11 mouse cellular contexts compared by ENCODE assay signal in the genomic region with DNA sequence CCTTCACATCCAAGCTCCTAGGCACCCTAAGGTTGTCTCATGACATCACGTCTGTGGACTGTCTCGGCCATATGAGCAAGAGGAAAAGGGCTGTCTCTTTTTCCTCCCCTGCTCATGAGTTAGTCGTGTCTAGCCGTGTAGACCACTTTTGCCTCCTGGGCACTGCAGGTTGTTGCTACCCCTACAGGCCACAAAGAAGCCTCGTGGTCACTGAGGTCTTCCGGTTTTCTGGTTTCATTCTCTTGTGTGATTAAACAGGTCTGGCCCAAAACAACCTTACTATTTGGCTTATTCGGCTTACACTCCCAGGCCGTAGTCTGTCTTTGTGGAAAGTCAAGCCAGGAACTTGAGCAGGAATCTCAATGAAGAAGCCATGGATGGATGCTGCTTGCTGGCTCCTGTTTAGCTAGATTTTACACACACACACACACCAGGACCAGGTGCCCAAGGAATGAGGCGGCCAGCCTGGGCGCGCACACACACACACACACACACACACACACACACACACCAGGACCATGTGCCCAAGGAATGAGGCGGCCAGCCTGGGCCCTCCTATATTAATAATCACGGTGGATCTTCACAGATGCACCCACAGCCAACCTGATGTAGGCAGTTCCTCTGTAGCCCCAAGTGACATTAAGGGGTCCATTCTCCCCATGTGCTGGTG. TPM values are rescaled to one million over a fixed set of nuclear protein-coding genes. Genes with fewer than 3 reads are reported as not detected.
A peak's percentile ranks its signal among the peaks of the same experiment; 100 is the strongest.
DNase-seq lines count a peak whose midpoint lies in the region; ATAC-seq and TF ChIP-seq lines count a peak whose summit lies in the region.
"Had no signal": no experiment of that assay in that cellular context is flagged by ENCODE, and none has a peak within 500 bp of the region (broad histone marks: within the 10 kb centered on the region; RNA-seq: fewer than 3 reads in every experiment).

No protein-coding gene starts in this region.

- no peaks in the 10 kb centered on the region for H3K27me3 ChIP-seq in heart, embryonic 12.5 days (replicated peaks)
- no peaks in the 10 kb centered on the region for H3K27me3 ChIP-seq in midbrain, embryonic 10.5 days (ENCODE audit: low read depth, poor library complexity, severe bottlenecking)
- no peaks in the 10 kb centered on the region for H3K27me3 ChIP-seq in midbrain, embryonic 14.5 days (ENCODE audit: control insufficient read depth, insufficient read depth, low read length)
- no peaks in the 10 kb centered on the region for H3K27me3 ChIP-seq in cerebellum, adult 2 months (ENCODE audit: control insufficient read depth, insufficient read depth, low read length)

- H3K4me2 ChIP-seq in heart, embryonic 12.5 days = no peak overlapping the region
- H3K4me2 ChIP-seq in midbrain, embryonic 14.5 days (ENCODE audit: low read length) = no peak overlapping the region

- no peak for TF ChIP-seq CTCF in embryonic fibroblast, embryonic 13.5 days (IDR thresholded peaks at IDR 0.05; ENCODE audit: borderline replicate concordance, insufficient read depth, low read length)
- TF ChIP-seq CTCF in cerebellum, adult 2 months (IDR thresholded peaks at IDR 0.05; ENCODE audit: borderline replicate concordance, insufficient read depth, low read depth, low read length) = no peak

- H3K4me1 ChIP-seq in heart, embryonic 12.5 days (replicated peaks) = peaks cover 85% of the 10 kb centered on the region
- peaks cover 99% of the 10 kb centered on the region for H3K4me1 ChIP-seq in midbrain, embryonic 10.5 days
- H3K4me1 ChIP-seq in midbrain, embryonic 14.5 days (ENCODE audit: control insufficient read depth, insufficient read depth, low read length) = peaks cover 65% of the 10 kb centered on the region
- peaks cover 50% of the 10 kb centered on the region for H3K4me1 ChIP-seq in embryonic fibroblast, embryonic 13.5 days (ENCODE audit: control insufficient read depth, insufficient read depth, low read length)
- peaks cover 61% of the 10 kb centered on the region for H3K4me1 ChIP-seq in cerebellum, adult 2 months (ENCODE audit: control insufficient read depth, insufficient read depth, low read length)

- H3K9ac ChIP-seq in heart, embryonic 12.5 days = no peak overlapping the region
- H3K9ac ChIP-seq in midbrain, embryonic 14.5 days (replicated peaks; ENCODE audit: low read length) = no peak overlapping the region; the same call in 1 of the 2 replicates

- no peaks in the 10 kb centered on the region for H3K9me3 ChIP-seq in heart, embryonic 12.5 days (replicated peaks)
- H3K9me3 ChIP-seq in midbrain, embryonic 10.5 days (replicated peaks) = no peaks in the 10 kb centered on the region
- H3K9me3 ChIP-seq in midbrain, embryonic 14.5 days (ENCODE audit: control insufficient read depth, low read length) = no peaks in the 10 kb centered on the region

- TF ChIP-seq POLR2A in embryonic fibroblast, embryonic 13.5 days (IDR thresholded peaks at IDR 0.05; ENCODE audit: low read depth, low read length) = no peak; the same call in 1 of the 2 replicates
- no peak for TF ChIP-seq POLR2A in cerebellum, adult 2 months (IDR thresholded peaks at IDR 0.05; ENCODE audit: borderline replicate concordance, insufficient read depth, low read length)

- no peak overlapping the region for H3K4me3 ChIP-seq in heart, embryonic 12.5 days
- peak overlapping the region; percentile 23; the same call in 1 of the 2 replicates for H3K4me3 ChIP-seq in midbrain, embryonic 10.5 days
- H3K4me3 ChIP-seq in midbrain, embryonic 14.5 days (replicated peaks; ENCODE audit: low read depth, low read length) = no peak overlapping the region
- H3K4me3 ChIP-seq in embryonic fibroblast, embryonic 13.5 days (ENCODE audit: insufficient read depth, low read length) = no peak overlapping the region
- no peak overlapping the region for H3K4me3 ChIP-seq in cerebellum, adult 2 months (replicated peaks; ENCODE audit: insufficient read depth, low read depth, low read length)
- H3K4me3 ChIP-seq: erythroblast, embryonic 14.5 days had no signal

- 0 out of 2 replicates have a peak overlapping the region, but pooled peaks have one; percentile 8 for H3K27ac ChIP-seq in heart, embryonic 12.5 days (ENCODE audit: poor library complexity, severe bottlenecking)
- peak overlapping the region; percentile 76 for H3K27ac ChIP-seq in midbrain, embryonic 10.5 days (replicated peaks)
- H3K27ac ChIP-seq in midbrain, embryonic 14.5 days (replicated peaks; ENCODE audit: low read depth, low read length) = no peak overlapping the region
- peak overlapping the region; percentile 81 for H3K27ac ChIP-seq in embryonic fibroblast, embryonic 13.5 days (ENCODE audit: insufficient read depth, low read length)
- H3K27ac ChIP-seq in cerebellum, adult 2 months (ENCODE audit: insufficient read depth, low read length) = no peak overlapping the region

- intact Hi-C loops in heart, postnatal 25 days (cut with DNase I) = loop anchor here (2.0 kb wide), 1 partner anchor 13 kb away; no protein-coding TSS in a partner anchor

- no peak for ATAC-seq in heart, embryonic 12.5 days (ENCODE audit: insufficient number of reproducible peaks, low FRiP score)
- no peak for ATAC-seq in midbrain, embryonic 14.5 days (ENCODE audit: low FRiP score, low TSS enrichment)
- no peak for ATAC-seq in CD4-positive, CD25-positive, alpha-beta regulatory T cell, adult 4 months

- DNase-seq in heart, postnatal 25 days (ENCODE audit: low spot score) = no peak
- no peak for DNase-seq in midbrain, embryonic 10.5 days (ENCODE audit: low spot score)
- no peak for DNase-seq in midbrain, embryonic 14.5 days
- DNase-seq in natural killer cell, adult 2 months (ENCODE audit: low spot score in 2 of 2) = peak; percentile 54 to 79
- no peak for DNase-seq in cerebellum, adult 2 months
- DNase-seq: kidney, postnatal 14 days; lung, postnatal 14 days had no signal

- H3K36me3 ChIP-seq in heart, embryonic 12.5 days = no peaks in the 10 kb centered on the region
- peaks cover 52% of the 10 kb centered on the region for H3K36me3 ChIP-seq in midbrain, embryonic 10.5 days
- peaks cover 8% of the 10 kb centered on the region; the same call in 1 of the 2 replicates for H3K36me3 ChIP-seq in midbrain, embryonic 14.5 days (ENCODE audit: control insufficient read depth, insufficient read depth, low read length)

- WGBS in heart, embryonic 12.5 days = 87% methylated on average over 13 of the region's 13 CpGs
- WGBS in midbrain, embryonic 10.5 days = 82% methylated on average over 13 of the region's 13 CpGs
- WGBS in midbrain, embryonic 14.5 days = 85% methylated on average over 13 of the region's 13 CpGs
- WGBS in cerebellum, adult 2 months = 89% methylated on average over 13 of the region's 13 CpGs

RNA-seq across cellular contexts. Expression of gene Bahcc1, which starts 21.0 kb away (rescaled TPM):
- 6.5 and 7.6 TPM in 2 replicates for polyA plus RNA-seq in heart, embryonic 12.5 days (2016; fragmentation: Nextera tagmentation; extraction: Ambion mirVana)
- total RNA-seq in heart, postnatal 25 days (2021) = 1 to 10 TPM; 7.8 to 8.3 TPM
- 14.3 and 16.6 TPM in 2 replicates for polyA plus RNA-seq in midbrain, embryonic 10.5 days (2016; fragmentation: Nextera tagmentation; extraction: Ambion mirVana)
- polyA plus RNA-seq in midbrain, embryonic 14.5 days (2014; fragmentation: Nextera tagmentation; extraction: Ambion mirVana) = 20.0 and 25.9 TPM in 2 replicates
- polyA plus RNA-seq in embryonic fibroblast, embryonic 13.5 days (2011; ENCODE audit: insufficient read length, low read depth, missing spikeins) = 17.9 and 18.6 TPM in 2 replicates
- polyA plus RNA-seq in CD4-positive, CD25-positive, alpha-beta regulatory T cell, adult 4 months (2017; shearing (Covaris generic)) = not detected
- polyA plus RNA-seq in cerebellum, adult 2 months (2012; rRNA removed) = 17.0 and 17.6 TPM in 2 replicates

Comparison
In these comparisons a context has a peak if more than half of its experiments do, and no peak if none do; other contexts are left out.
1. H3K27ac ChIP-seq: peak in heart, embryonic 12.5 days (single experiment), midbrain, embryonic 10.5 days (single experiment) and embryonic fibroblast, embryonic 13.5 days (single experiment); none in midbrain, embryonic 14.5 days (single experiment) and cerebellum, adult 2 months (single experiment).
2. DNase-seq: peak in natural killer cell, adult 2 months (2 of 2); none in heart, postnatal 25 days (single experiment), midbrain, embryonic 10.5 days (single experiment), midbrain, embryonic 14.5 days (single experiment) and cerebellum, adult 2 months (0 of 2).